Mouse (Mus musculus): ENCODE measurements around the gene Trpc6. TPM values are rescaled to one million over a fixed set of nuclear protein-coding genes. Genes with fewer than 3 reads are reported as not detected.

Gene Trpc6
- polyA plus RNA-seq, 1 experiment = 0.78 TPM

DNA sequence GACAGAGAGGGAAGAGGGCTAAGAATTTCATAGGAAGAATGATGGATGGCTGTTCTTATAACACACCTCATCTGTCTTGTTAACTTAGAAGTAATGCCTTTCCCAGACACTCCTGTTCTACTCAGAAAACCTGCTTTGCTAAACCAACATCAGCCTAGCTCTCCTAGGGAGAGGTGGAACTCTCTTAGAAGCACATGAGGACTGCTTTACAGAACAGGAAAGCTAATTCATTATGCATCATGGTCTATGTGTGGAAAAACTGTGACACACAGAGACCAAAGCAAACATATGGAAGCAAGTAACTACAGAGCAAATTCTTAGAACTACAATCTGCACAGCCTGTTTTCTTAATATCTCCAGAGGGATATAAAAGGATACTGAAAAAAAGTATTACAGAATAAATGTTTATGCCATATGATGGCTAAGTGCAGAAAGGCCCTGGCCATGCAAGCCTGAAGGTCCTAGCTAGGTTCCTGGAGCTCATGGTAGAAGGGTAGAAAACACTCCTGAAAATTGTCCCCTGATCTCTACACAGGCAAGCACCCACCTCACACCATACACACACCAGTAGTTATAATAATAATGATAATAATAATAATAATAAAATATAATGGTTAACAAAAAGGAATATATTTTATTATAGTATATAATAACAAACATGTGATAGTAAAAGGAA lies 63.0 kb downstream of the Trpc6 start:
- no peak overlapping the region for H3K27ac ChIP-seq (ENCODE audit: insufficient read depth, low read length)
- no peaks in the 10 kb centered on the region for H3K27me3 ChIP-seq (ENCODE audit: control insufficient read depth, insufficient read depth, low read length)
- no peak for DNase-seq (ENCODE audit: low read depth in 1 of 2, low spot score in 2 of 2)
- TF ChIP-seq CTCF (IDR thresholded peaks at IDR 0.05; ENCODE audit: extremely low read depth, insufficient read depth, insufficient read length, insufficient replicate concordance) (no peak), POLR2A (IDR thresholded peaks at IDR 0.05; ENCODE audit: low read depth, low read length) (no peak)
- H3K4me3 ChIP-seq (ENCODE audit: extremely low read depth, insufficient read depth, insufficient read length) = no peak overlapping the region
- no peaks in the 10 kb centered on the region for H3K36me3 ChIP-seq (ENCODE audit: control insufficient read depth, insufficient read depth, low read length)
- H3K4me1 ChIP-seq (ENCODE audit: control insufficient read depth, insufficient read depth, insufficient read length) = no peaks in the 10 kb centered on the region

DNA sequence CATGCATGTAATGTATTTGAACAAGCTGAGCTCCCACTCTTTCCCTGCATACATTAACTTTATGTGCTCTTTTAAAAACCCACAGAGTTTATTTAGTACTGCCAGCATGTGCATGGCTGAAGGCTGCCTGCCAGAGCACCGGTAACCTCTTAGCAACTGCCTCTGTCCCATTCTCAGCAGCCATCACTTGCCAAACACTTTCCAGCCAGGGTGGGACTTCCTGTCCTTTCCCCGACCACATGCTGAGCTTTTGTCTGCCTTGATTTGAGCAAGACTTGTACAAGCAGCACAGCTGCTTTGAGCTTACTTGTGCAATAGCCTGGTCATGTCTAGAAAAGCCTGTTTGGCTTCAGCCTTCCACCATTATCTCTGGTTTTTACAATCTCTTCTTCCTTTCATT lies 90.4 kb downstream of the Trpc6 start:
- Histone ChIP-seq H3K27me3 (ENCODE audit: control insufficient read depth, insufficient read depth, low read length) (no peaks in the 10 kb centered on the region), H3K4me3 (ENCODE audit: extremely low read depth, insufficient read depth, insufficient read length) (no peak overlapping the region), H3K27ac (ENCODE audit: insufficient read depth, low read length) (no peak overlapping the region), H3K4me1 (ENCODE audit: control insufficient read depth, insufficient read depth, insufficient read length) (no peaks in the 10 kb centered on the region), H3K36me3 (ENCODE audit: control insufficient read depth, insufficient read depth, low read length) (no peaks in the 10 kb centered on the region)
- DNase-seq (ENCODE audit: low read depth in 1 of 2, low spot score in 2 of 2) = no peak
- 57% methylated on average over 2 of the region's 2 CpGs for WGBS
- TF ChIP-seq POLR2A (IDR thresholded peaks at IDR 0.05; ENCODE audit: low read depth, low read length) = no peak

DNA sequence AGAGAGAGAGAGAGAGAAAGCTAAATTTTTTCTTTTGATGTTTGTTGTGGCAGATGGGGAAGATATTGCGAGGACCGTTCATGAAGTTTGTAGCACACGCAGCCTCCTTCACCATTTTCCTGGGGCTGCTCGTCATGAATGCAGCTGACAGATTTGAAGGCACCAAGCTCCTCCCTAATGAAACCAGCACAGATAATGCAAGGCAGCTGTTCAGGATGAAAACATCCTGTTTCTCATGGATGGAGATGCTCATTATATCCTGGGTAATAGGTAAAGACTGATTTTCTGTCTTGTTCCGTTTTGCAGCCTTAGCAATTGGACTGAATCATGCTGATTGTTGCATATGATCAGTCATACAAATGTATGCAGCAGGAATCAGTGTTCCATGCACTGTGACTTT lies 99.5 kb downstream of the Trpc6 start:
- Histone ChIP-seq H3K27ac (ENCODE audit: insufficient read depth, low read length) (no peak overlapping the region), H3K4me1 (ENCODE audit: control insufficient read depth, insufficient read depth, insufficient read length) (no peaks in the 10 kb centered on the region), H3K4me3 (ENCODE audit: extremely low read depth, insufficient read depth, insufficient read length) (no peak overlapping the region), H3K27me3 (ENCODE audit: control insufficient read depth, insufficient read depth, low read length) (no peaks in the 10 kb centered on the region), H3K36me3 (ENCODE audit: control insufficient read depth, insufficient read depth, low read length) (no peaks in the 10 kb centered on the region)
- no peak for DNase-seq (ENCODE audit: low read depth in 1 of 2, low spot score in 2 of 2)
- 89% methylated on average over 5 of the region's 5 CpGs for WGBS
- TF ChIP-seq POLR2A (IDR thresholded peaks at IDR 0.05; ENCODE audit: low read depth, low read length) (no peak), CTCF (IDR thresholded peaks at IDR 0.05; ENCODE audit: extremely low read depth, insufficient read depth, insufficient read length, insufficient replicate concordance) (no peak)

DNA sequence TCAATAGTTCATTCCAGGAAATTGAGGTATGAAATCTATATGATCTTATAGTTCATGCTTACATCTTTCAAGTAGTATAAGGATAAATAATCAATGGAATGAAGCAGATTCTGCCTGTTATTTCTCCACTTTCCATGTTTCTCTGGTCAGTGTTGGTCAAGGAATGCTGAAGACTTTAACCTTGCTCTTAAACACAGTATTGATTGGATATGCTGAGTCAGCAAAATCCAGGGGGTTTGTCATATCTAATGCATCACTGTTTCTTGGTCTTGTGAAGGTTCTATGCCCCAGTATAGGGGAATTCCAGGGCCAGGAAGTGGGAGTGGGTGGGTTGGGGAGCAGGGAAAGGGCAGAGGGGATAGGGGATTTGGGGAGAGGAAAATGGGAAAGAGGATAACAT lies 111.4 kb downstream of the Trpc6 start:
- no peak overlapping the region for H3K27ac ChIP-seq (ENCODE audit: insufficient read depth, low read length)
- no peaks in the 10 kb centered on the region for H3K27me3 ChIP-seq (ENCODE audit: control insufficient read depth, insufficient read depth, low read length)
- DNase-seq (ENCODE audit: low read depth in 1 of 2, low spot score in 2 of 2) = no peak
- no peaks in the 10 kb centered on the region for H3K4me1 ChIP-seq (ENCODE audit: control insufficient read depth, insufficient read depth, insufficient read length)
- no peak overlapping the region for H3K4me3 ChIP-seq (ENCODE audit: extremely low read depth, insufficient read depth, insufficient read length)
- H3K36me3 ChIP-seq (ENCODE audit: control insufficient read depth, insufficient read depth, low read length) = no peaks in the 10 kb centered on the region
- TF ChIP-seq POLR2A (IDR thresholded peaks at IDR 0.05; ENCODE audit: low read depth, low read length) = no peak

DNA sequence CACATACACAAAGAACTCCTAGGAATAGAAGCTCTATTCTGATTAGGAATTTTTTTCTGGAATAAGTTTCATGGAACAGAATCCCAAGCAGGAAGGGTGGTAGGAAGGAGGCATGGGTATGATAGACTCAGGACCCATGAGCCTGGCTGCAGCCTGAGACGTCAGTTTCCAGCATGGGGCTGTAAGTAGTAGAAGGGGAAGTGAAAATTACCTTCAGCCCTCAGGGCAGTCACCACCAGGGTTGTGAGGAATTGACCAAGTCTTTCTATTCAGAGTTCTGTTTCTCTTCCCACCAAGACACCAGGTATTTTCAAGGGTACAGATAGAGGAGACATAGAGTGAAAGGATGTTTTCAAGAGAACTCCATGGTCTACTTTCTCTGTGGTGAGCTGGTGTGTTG lies 129.0 kb downstream of the Trpc6 start:
- WGBS = 27% methylated on average over 1 of the region's 1 CpGs
- H3K27me3 ChIP-seq (ENCODE audit: control insufficient read depth, insufficient read depth, low read length) = no peaks in the 10 kb centered on the region
- no peaks in the 10 kb centered on the region for H3K36me3 ChIP-seq (ENCODE audit: control insufficient read depth, insufficient read depth, low read length)
- TF ChIP-seq CTCF (IDR thresholded peaks at IDR 0.05; ENCODE audit: extremely low read depth, insufficient read depth, insufficient read length, insufficient replicate concordance) = no peak
- TF ChIP-seq POLR2A (IDR thresholded peaks at IDR 0.05; ENCODE audit: low read depth, low read length) = no peak
- no peak overlapping the region for H3K4me3 ChIP-seq (ENCODE audit: extremely low read depth, insufficient read depth, insufficient read length)
- H3K4me1 ChIP-seq (ENCODE audit: control insufficient read depth, insufficient read depth, insufficient read length) = no peaks in the 10 kb centered on the region
- DNase-seq (ENCODE audit: low read depth in 1 of 2, low spot score in 2 of 2) = no peak
- H3K27ac ChIP-seq (ENCODE audit: insufficient read depth, low read length) = no peak overlapping the region

DNA sequence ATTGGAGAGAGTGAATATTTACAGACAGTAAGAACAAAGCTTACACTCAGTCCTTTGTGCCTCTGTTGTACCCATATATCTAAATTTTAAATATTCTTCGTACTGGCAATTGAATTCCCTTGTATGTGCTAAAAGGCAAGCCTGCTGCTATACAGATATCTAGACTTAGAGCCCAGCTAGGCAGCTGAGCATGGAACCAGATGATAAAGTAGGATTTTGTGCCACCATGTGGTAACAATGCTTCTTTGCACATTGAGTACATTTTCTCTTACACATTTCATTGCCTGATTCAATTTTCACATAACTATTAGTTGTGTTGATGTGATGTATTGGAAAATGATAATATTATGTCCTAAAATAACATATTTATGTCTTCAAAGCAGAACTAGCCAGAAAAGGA lies 132.7 kb downstream of the Trpc6 start:
- DNase-seq (ENCODE audit: low read depth in 1 of 2, low spot score in 2 of 2) = no peak
- H3K4me3 ChIP-seq (ENCODE audit: extremely low read depth, insufficient read depth, insufficient read length) = no peak overlapping the region
- no peaks in the 10 kb centered on the region for H3K36me3 ChIP-seq (ENCODE audit: control insufficient read depth, insufficient read depth, low read length)
- no peaks in the 10 kb centered on the region for H3K4me1 ChIP-seq (ENCODE audit: control insufficient read depth, insufficient read depth, insufficient read length)
- no peaks in the 10 kb centered on the region for H3K27me3 ChIP-seq (ENCODE audit: control insufficient read depth, insufficient read depth, low read length)
- 66% methylated on average over 1 of the region's 1 CpGs for WGBS
- TF ChIP-seq CTCF (IDR thresholded peaks at IDR 0.05; ENCODE audit: extremely low read depth, insufficient read depth, insufficient read length, insufficient replicate concordance) (no peak), POLR2A (IDR thresholded peaks at IDR 0.05; ENCODE audit: low read depth, low read length) (no peak)
- H3K27ac ChIP-seq (ENCODE audit: insufficient read depth, low read length) = no peak overlapping the region

DNA sequence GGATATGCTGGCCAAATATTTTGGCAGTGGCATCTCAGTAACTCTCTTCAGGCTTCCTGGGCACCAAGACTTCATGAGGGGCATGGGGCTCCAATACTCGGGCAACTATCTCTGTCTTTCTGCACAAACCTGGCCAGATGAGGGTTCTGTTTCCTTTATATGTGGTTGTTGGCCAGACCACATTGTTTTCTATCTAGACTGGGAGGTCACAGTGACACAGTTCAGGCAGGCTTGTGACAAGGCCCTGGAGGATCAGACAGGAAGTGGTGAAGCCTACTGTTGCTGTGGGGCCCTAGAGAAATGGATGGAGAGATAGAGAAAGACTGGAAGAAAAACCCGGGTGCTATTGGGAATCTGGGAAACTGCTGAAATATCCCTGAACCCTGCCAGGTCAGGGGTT lies 149.2 kb downstream of the Trpc6 start:
- TF ChIP-seq POLR2A (IDR thresholded peaks at IDR 0.05; ENCODE audit: low read depth, low read length) (no peak), CTCF (IDR thresholded peaks at IDR 0.05; ENCODE audit: extremely low read depth, insufficient read depth, insufficient read length, insufficient replicate concordance) (no peak)
- Histone ChIP-seq H3K27me3 (ENCODE audit: control insufficient read depth, insufficient read depth, low read length) (no peaks in the 10 kb centered on the region), H3K4me1 (ENCODE audit: control insufficient read depth, insufficient read depth, insufficient read length) (no peaks in the 10 kb centered on the region), H3K36me3 (ENCODE audit: control insufficient read depth, insufficient read depth, low read length) (no peaks in the 10 kb centered on the region), H3K27ac (ENCODE audit: insufficient read depth, low read length) (no peak overlapping the region), H3K4me3 (ENCODE audit: extremely low read depth, insufficient read depth, insufficient read length) (no peak overlapping the region)
- DNase-seq (ENCODE audit: low read depth in 1 of 2, low spot score in 2 of 2) = no peak
- 8% methylated on average over 2 of the region's 2 CpGs for WGBS
